Mouse (Mus musculus): ENCODE measurements around the gene Bola2.

GRCm38 (mm10) chr7:126746798-126747197 is 51.6 kb downstream of the Bola2 start:
- TF ChIP-seq USF1 (IDR thresholded peaks at IDR 0.05; ENCODE audit: low read depth) (no peak), CTCF (IDR thresholded peaks at IDR 0.05; ENCODE audit: control insufficient read depth, insufficient read depth, insufficient read length) (no peak), MYOD1 (IDR thresholded peaks at IDR 0.05; ENCODE audit: control insufficient read depth, insufficient read length, low read depth) (no peak), CEBPB (IDR thresholded peaks at IDR 0.05; ENCODE audit: low read depth) (no peak), MYOG (IDR thresholded peaks at IDR 0.05; ENCODE audit: control insufficient read depth, extremely low read depth, insufficient read length) (no peak), MAX (IDR thresholded peaks at IDR 0.05) (no peak), FOSL1 (IDR thresholded peaks at IDR 0.05; ENCODE audit: insufficient read depth, low read length, poor library complexity, severe bottlenecking) (no peak)

All from C2C12 (cell line).